Mouse (Mus musculus) bone marrow, adult 2 months (tissue): ENCODE results near the gene Bag6.

Source experiments
- CTCF ChIP-seq: fragments of 200-500 bp; IDR thresholded peaks from 2 replicates; pipeline ENCODE4 v1.5.1; 2011; ENCODE audit warnings: low read length, control low read depth; ENCODE audit not compliant: control insufficient read depth, insufficient read depth
- POLR2A ChIP-seq: fragments of 200-500 bp; IDR thresholded peaks from 2 replicates; pipeline ENCODE4 v1.6.1; 2011; ENCODE audit warnings: low read depth, mild to moderate bottlenecking, control low read depth, low read length, borderline replicate concordance; ENCODE audit not compliant: control insufficient read depth

- TF ChIP-seq CTCF: no peak
- no peak for TF ChIP-seq POLR2A
Measured at GRCm38 (mm10) chr17:35132174-35132560, 2.8 kb upstream of the Bag6 start.
